Mouse (Mus musculus): ENCODE measurements at regions not wholly inside any gene's neighbourhood (a gene's known extent, or its start where the extent isn't known, plus 50 kb on each side); places are given as distances from the start of the nearest gene placed in this dataset.

- DNase-seq (ENCODE audit: inconsistent ontology term): no peak
Measured at GRCm38 (mm10) chr3:133750606-133751005, 205.7 kb upstream of the Tet2 start.

GRCm38 (mm10) chr3:133751011-133751410 is 206.1 kb upstream of the Tet2 start:
- no peak for DNase-seq (ENCODE audit: inconsistent ontology term)

- DNase-seq (ENCODE audit: inconsistent ontology term): no peak
Measured at GRCm38 (mm10) chr3:133751565-133751964, 206.6 kb upstream of the Tet2 start.

DNA sequence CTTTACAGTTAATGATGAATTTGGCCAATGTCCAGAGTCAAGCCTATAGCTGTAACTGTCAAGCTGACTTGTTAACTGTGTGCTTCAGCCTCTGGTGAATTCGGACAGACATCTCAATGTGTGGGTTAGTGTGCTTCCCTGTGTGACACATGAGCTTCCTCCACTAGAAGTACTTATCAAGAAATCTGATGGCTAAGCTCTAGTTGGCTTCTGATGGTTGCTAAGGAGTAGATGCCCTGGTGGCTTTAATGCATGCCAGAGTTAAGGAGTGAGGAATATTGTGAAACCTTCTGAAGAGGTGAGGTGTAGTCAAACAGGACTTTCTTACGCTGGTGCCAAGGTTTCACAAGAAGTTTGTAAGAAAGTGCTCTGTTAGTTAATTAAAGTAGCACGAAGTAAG is 208.1 kb upstream of the Tet2 start:
- DNase-seq (ENCODE audit: inconsistent ontology term): no peak

GRCm38 (mm10) chr3:133754006-133754910 is 209.3 kb upstream of the Tet2 start:
- DNase-seq (ENCODE audit: inconsistent ontology term): peak; percentile 60

- peak; percentile 94 for DNase-seq (ENCODE audit: inconsistent ontology term)
Measured at GRCm38 (mm10) chr3:133754911-133755259, 209.9 kb upstream of the Tet2 start.

DNA sequence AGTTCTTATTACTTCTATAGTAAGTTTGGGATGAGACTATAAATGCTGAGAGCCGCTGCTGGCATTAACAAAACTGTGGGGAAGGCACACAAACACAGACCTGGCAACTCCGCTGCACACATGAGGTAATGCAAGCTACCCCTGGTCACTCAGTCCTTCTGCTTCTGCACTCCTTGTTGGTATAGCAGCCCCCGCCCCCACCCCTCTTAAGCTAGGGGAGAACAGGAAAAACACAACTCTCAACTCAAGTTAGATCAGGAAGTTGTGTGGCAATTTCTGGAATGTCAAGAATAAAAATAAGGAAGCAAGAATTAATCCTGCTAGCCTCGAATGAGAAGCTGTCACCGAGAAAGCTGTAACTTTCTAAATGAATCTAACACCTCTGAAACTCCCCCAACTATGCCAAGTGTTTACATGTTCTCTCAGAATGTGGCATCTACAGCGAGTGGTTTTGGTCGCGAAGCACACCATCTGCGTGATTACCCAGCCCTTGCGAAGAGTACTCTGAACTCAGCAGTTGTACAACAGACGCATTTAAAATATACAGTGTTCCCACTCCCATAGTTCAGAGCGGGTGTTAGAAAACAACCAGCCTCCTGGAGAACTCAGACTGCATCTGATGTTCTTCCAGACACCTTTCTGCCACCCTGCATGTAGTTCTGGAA is 212.9 kb upstream of the Tet2 start:
- no peak for DNase-seq (ENCODE audit: inconsistent ontology term)

GRCm38 (mm10) chr3:133758421-133758820 is 213.5 kb upstream of the Tet2 start:
- DNase-seq (ENCODE audit: inconsistent ontology term): peak; percentile 33

GRCm38 (mm10) chr3:133759611-133760010 is 214.7 kb upstream of the Tet2 start:
- no peak for DNase-seq (ENCODE audit: inconsistent ontology term)

DNA sequence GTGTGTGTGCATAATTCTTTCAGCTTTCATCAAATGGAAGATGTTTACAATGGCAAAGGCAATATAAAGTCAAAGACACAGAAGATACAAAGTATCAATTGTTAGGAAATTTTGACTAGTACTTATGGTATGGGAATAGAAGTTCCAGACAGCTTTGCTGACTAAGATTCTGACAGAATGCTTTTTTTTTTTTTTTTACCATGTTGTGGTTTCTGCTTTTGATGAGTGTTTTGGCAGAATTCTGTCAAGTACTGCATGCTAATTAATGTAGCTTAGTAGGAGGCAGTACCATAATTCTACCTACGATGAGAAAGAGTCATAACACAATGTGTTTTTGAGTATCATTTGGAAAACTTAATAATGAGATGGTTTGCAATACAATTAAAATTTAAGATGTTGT is 215.3 kb upstream of the Tet2 start:
- no peak for DNase-seq (ENCODE audit: inconsistent ontology term)

DNA sequence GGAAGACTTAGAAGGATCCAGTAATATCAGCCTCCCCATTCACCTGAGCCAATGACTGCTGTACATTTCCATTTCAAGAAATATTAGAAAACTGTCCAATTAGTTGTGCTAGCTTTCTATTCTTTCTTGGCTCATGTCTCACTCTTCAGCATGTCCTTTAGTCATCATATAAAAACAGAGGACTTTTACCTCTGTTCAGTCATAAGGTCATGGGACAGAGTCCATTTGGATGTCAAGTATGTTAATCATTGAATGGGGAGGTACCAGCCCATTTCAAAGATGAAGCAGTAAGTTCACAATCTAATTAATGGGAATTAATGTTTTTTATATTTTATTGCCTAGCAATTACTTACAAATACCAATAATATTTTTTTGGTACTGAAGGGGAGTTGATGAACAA is 218.8 kb upstream of the Tet2 start:
- DNase-seq (ENCODE audit: inconsistent ontology term): no peak

DNA sequence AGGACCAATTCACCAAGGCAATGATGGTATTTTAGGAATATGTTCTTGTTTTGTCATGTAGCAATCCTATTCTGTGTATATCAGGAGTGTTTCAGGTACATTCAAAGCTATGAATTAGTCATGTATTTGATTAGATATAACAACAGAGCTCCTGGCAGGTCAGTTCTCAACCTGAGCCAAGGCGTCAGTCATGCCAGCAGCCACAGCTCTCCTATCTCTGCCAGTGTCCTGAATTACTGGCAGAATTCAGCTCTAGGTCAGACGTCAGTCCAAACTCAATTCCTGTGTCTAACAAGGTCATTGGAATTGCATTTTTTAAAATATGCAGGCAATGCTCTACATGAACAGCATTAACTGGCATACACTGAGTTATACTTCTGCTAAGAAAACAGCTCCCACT is 228.6 kb upstream of the Tet2 start:
- no peak for DNase-seq (ENCODE audit: inconsistent ontology term)

GRCm38 (mm10) chr3:133774229-133774628 is 229.3 kb upstream of the Tet2 start:
- no peak for DNase-seq (ENCODE audit: inconsistent ontology term)

DNA sequence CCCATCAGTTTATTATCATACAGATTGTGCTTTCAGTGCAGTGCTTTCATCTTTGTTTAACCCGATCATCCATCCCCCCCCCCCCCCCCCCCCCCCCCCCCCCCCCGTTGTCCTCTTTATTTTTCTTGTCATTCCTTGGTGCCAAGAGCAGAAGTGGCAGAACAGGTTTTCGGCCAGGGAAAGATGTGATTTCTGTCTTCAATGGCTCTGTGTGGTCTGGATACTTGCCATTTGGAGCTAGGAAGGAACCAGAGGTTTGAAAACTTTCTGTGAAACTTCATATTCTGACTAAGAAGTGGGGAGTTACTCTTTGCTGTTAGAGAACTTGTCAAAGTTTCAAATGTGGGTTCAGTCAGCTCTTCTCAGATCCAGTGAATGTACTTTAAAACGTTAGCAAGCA is 231.1 kb upstream of the Tet2 start:
- DNase-seq (ENCODE audit: inconsistent ontology term): no peak

DNA sequence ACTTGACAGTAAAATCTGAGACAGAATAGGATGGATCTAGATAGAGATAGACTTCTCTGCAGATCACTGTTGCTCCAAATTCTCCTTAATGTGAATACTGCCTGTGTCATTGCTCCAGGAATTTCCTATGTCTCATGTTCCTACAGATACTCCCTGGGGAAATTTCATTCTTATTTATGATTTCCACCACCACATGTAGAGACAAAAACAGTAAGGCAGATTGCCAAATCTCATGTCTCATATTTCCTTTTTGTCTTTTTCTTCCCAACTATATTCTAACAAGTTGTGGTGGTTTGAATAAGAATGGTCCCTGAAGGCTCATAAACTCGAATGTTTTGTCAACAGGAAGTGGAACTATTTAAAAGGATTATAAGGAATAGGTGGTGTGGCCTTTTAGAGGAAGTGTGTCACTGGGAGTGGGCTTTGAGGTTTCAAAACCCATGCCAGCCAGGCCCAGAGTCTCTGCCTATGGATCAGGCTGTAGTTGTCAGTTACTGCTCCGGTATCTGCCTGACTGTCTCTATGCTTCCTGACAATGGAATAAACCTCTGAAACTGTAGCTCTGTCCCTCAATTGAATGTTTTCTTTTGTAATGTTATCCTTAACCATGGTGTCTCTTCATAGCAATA is 234.3 kb upstream of the Tet2 start:
- DNase-seq (ENCODE audit: inconsistent ontology term): no peak

DNA sequence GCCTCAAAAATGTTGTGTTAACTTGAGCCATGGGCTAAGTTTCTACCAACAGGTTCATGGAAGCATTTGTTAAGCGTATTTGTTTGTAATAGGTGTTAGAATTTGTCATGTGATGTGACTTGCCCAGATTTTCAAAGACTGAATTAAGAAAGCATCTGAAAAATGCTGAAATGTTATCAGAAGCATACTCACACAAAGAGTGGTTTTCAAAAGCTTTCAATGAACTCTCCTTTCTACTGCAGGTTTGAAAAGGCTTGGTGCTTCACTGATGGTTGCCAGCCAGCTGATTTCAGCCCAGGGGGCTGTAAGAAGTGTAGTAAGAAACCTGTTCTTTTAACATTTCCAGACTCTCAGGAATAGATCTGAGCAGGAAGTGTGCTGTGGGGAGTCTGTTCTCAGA is 238.1 kb upstream of the Tet2 start:
- peak; percentile 20 for DNase-seq (ENCODE audit: inconsistent ontology term)

GRCm38 (mm10) chr3:133791361-133791760 is 246.4 kb upstream of the Tet2 start:
- no peak for DNase-seq (ENCODE audit: inconsistent ontology term)

- DNase-seq (ENCODE audit: inconsistent ontology term): no peak
Measured at GRCm38 (mm10) chr3:133809007-133809552, 264.1 kb upstream of the Tet2 start.

- no peak for DNase-seq (ENCODE audit: inconsistent ontology term)
Measured at GRCm38 (mm10) chr3:133818966-133819700, 274.2 kb upstream of the Tet2 start.

GRCm38 (mm10) chr3:133833739-133834391 is 288.9 kb upstream of the Tet2 start:
- no peak for DNase-seq (ENCODE audit: inconsistent ontology term)

- no peak for DNase-seq (ENCODE audit: inconsistent ontology term)
Measured at GRCm38 (mm10) chr3:133834459-133834858, 289.5 kb upstream of the Tet2 start.
